Mouse (Mus musculus) limb, embryonic 14.5 days (tissue): ENCODE measurements around the gene Rabgap1l. TPM values are rescaled to one million over a fixed set of nuclear protein-coding genes. Genes with fewer than 3 reads are reported as not detected.
A peak's percentile ranks its signal among the peaks of the same experiment; 100 is the strongest.
"Not testable (repeated sequence)": the region's sequence is repeated elsewhere in the genome, so short reads cannot be mapped to it uniquely, and the experiment has no call there.

ENCODE experiments used
- ATAC-seq: fragments of 200-750 bp; cut with Nextera tagmentation; 2 replicates; pipeline ENCODE4 v1.8.0; 2017; ENCODE audit warnings: low read depth, moderate number of reproducible peaks, moderate TSS enrichment; ENCODE audit not compliant: low FRiP score
- DNase-seq: peaks from one replicate; pipeline ENCODE4 v3.0.0-alpha.2; 2015; ENCODE audit warnings: low spot score
- H3K27ac ChIP-seq: fragments of 300-500 bp; sonication (generic); replicated peaks from 2 replicates; pipeline ENCODE4 v1.5.1; 2014; ENCODE audit warnings: low read depth, mild to moderate bottlenecking, low read length, moderate library complexity, mixed read lengths
- H3K27me3 ChIP-seq: fragments of 300-500 bp; sonication (generic); 2 replicates; pipeline ENCODE4 v1.6.1; 2014; ENCODE audit warnings: low read length, mixed read lengths; ENCODE audit not compliant: control insufficient read depth, insufficient read depth
- H3K36me3 ChIP-seq: fragments of 300-500 bp; sonication (generic); 2 replicates; pipeline ENCODE4 v1.6.1; 2014; ENCODE audit warnings: mild to moderate bottlenecking, low read length, moderate library complexity, mixed read lengths; ENCODE audit not compliant: control insufficient read depth, insufficient read depth
- H3K4me1 ChIP-seq: fragments of 300-500 bp; sonication (generic); 2 replicates; pipeline ENCODE4 v1.6.1; 2014; ENCODE audit warnings: antibody characterized with exemption, low read length, mixed read lengths; ENCODE audit not compliant: control insufficient read depth, insufficient read depth
- H3K4me2 ChIP-seq: fragments of 300-500 bp; sonication (generic); replicated peaks from 2 replicates; pipeline ENCODE4 v1.6.1; 2014; ENCODE audit warnings: low read depth, mild to moderate bottlenecking, low read length, moderate library complexity; ENCODE audit not compliant: severe bottlenecking
- H3K4me3 ChIP-seq: fragments of 300-500 bp; sonication (generic); replicated peaks from 2 replicates; pipeline ENCODE4 v1.5.1; 2014; ENCODE audit warnings: low read length
- H3K9ac ChIP-seq: fragments of 300-500 bp; sonication (generic); 2 replicates; pipeline ENCODE4 v1.6.1; 2014; ENCODE audit warnings: mild to moderate bottlenecking, low read depth, low read length, moderate library complexity; ENCODE audit not compliant: severe bottlenecking
- H3K9me3 ChIP-seq: fragments of 300-500 bp; sonication (generic); 2 replicates; pipeline ENCODE4 v1.6.1; 2016; ENCODE audit warnings: low read length; ENCODE audit not compliant: control insufficient read depth
- POLR2A ChIP-seq: fragments of 200-500 bp; IDR thresholded peaks from 2 replicates; pipeline ENCODE4 v1.8.0; 2012; ENCODE audit warnings: inconsistent platforms, mild to moderate bottlenecking, moderate library complexity, borderline replicate concordance; ENCODE audit not compliant: insufficient read depth, insufficient read length; ENCODE audit errors: extremely low read depth
- WGBS: fragments of 180-500 bp; shearing (Covaris S2); extraction: QIAGEN DNeasy Blood & Tissue Kit; methylation state at CpG from one replicate; pipeline ENCODE4 v1.1.7; 2014; 5-methylcytosine and 5-hydroxymethylcytosine counted together
- polyA plus RNA-seq, 2 experiments: library from polyadenylated mRNA; depleted of rRNA in 1 of 2; stranded (reverse) in 1 of 2; unstranded in 1 of 2; fragments of >200 nt; fragmentation: Nextera tagmentation in 1 of 2; extraction: Ambion mirVana in 1 of 2; gene quantifications; 2 replicates each; pipeline versions ENCODE4 v1.2.1 to v1.2.3; 2012 to 2014

Rabgap1l gene
- polyA plus RNA-seq, 2 experiments = 13.3 to 19.3 TPM

DNA sequence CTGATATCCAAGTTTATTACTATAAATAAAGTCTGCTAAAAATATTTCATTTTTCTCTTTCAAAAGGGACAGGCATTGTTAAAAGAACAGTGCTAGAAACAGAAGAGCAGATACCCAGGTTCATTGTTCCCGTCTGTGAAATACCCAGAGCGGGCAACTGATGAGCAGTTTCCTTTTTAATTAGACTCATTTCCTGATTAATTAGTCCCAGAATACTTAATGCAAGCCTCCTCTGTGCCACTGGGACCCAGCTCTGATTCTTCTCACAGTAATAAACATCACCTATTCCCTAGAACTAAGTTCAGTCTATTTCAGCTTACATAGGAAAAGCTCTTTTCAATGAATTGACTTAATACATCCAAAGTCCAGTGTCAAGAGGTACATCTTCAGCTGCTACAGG, 186.6 kb downstream of the Rabgap1l start:
- H3K36me3 ChIP-seq = no peaks in the 10 kb centered on the region
- TF ChIP-seq POLR2A = no peak
- no peak for DNase-seq

DNA sequence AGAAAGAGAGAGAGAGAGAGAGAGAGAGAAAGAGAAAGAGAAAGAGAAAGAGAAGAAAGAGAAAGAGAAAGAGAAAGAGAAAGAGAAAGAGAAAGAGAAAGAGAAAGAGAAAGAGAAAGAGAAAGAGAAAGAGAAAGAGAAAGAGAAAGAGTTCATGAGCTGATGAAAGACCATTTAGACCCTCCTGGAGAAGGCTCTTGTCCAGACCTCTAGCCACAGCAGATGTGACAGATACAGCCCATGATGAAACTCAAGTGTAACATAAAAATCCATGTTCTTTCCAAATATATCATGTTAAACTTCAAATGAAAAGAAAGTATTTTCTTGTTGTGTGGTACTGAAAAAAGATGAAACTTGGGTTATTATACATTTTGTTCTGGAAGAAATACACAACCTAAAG, 189.7 kb downstream of the Rabgap1l start:
- H3K36me3 ChIP-seq, H3K4me2 ChIP-seq, H3K9me3 ChIP-seq, H3K27me3 ChIP-seq, H3K9ac ChIP-seq, H3K27ac ChIP-seq, H3K4me3 ChIP-seq, ATAC-seq, DNase-seq, H3K4me1 ChIP-seq: not testable (repeated sequence)

More for the DNA sequence above, 186.6 kb downstream of the Rabgap1l start:
- Histone ChIP-seq H3K4me3 (no peak overlapping the region), H3K27ac (no peak overlapping the region), H3K4me2 (no peak overlapping the region), H3K4me1 (0 out of 2 replicates have a peak, but pooled peaks cover 2% of the 10 kb centered on the region), H3K9me3 (no peaks in the 10 kb centered on the region), H3K27me3 (no peaks in the 10 kb centered on the region), H3K9ac (no peak overlapping the region)
- no peak for ATAC-seq
- WGBS = 58% methylated on average over 2 of the region's 2 CpGs

DNA sequence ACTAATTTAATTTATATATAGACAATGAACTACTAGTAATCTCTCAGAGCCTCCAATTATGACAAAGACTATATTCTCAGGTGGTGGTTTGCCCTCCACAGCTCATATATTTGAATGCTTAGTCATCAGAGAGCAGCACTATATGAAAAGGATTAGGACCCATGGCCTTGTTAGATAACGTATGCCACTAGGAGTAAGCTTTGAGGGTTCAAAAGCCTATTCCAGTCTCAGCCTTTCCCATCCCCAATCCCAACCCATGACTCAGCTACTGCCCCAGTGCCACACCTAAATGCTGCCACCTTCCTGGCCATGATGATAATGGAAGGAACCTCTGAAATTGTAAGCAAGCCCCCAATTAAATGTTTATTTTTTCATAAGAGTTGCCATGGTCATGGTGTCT, 195.6 kb downstream of the Rabgap1l start:
- Histone ChIP-seq H3K27me3 (no peaks in the 10 kb centered on the region), H3K9me3 (no peaks in the 10 kb centered on the region), H3K4me1 (no peaks in the 10 kb centered on the region), H3K27ac (no peak overlapping the region), H3K36me3 (no peaks in the 10 kb centered on the region), H3K4me2 (no peak overlapping the region), H3K9ac (no peak overlapping the region), H3K4me3 (no peak overlapping the region)
- no peak for TF ChIP-seq POLR2A
- DNase-seq = no peak
- 91% methylated on average over 1 of the region's 1 CpGs for WGBS
- no peak for ATAC-seq

DNA sequence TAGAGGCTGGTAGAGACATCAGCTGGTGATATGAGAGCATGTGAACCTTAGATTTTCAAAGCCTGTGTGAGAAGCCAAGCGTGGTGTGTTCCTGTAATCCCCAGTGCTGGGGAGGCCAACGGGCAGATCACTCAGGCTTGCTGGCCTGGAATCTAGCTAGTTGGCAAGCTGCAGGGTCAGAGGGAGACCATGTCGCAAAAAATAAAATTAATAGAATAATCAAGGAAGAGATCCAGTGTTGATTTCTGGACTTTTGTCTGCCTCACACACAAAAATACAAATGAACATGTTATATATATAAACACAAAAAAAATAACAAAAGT, 196.1 kb downstream of the Rabgap1l start:
- no peak overlapping the region for H3K4me2 ChIP-seq
- H3K9me3 ChIP-seq = no peaks in the 10 kb centered on the region
- no peak for TF ChIP-seq POLR2A
- ATAC-seq (no peak), DNase-seq (no peak)
- no peaks in the 10 kb centered on the region for H3K36me3 ChIP-seq
- no peaks in the 10 kb centered on the region for H3K4me1 ChIP-seq
- WGBS = 90% methylated on average over 3 of the region's 3 CpGs
- no peak overlapping the region for H3K27ac ChIP-seq
- no peaks in the 10 kb centered on the region for H3K27me3 ChIP-seq
- no peak overlapping the region for H3K4me3 ChIP-seq
- H3K9ac ChIP-seq = no peak overlapping the region

DNA sequence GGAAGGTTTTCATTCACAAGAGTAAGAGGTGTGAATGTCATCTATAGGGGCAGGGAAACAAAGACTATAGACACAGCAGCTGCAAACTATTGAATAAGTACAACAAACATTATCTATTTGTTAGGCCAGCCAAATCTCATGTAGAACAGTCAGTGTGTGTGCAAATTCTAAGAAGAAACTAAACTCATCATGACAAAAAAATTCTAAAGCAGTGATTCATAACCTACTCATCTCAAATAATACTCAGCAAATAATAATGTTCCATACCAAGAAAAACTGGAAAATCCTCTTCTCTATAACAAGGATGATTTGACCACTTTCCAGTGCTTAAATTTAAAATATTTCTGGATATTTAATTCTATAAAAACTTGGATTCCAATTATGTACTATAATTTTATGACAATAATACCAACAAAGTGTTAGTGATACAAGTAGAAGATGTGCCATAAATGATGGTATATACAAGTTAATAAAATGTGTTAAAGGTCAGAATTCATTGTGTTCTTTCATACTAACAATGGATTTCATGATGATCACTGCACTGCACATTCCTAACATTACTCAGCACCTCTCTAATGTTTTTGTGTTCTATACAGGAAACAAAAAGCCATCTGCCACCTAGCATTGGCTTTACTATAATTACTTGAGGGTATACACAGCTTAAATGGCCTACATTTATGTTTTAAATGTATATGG, 196.6 kb downstream of the Rabgap1l start:
- Histone ChIP-seq H3K27me3 (no peaks in the 10 kb centered on the region), H3K9me3 (no peaks in the 10 kb centered on the region), H3K36me3 (no peaks in the 10 kb centered on the region), H3K4me2 (no peak overlapping the region), H3K4me1 (no peaks in the 10 kb centered on the region), H3K27ac (no peak overlapping the region), H3K4me3 (no peak overlapping the region), H3K9ac (no peak overlapping the region)
- ATAC-seq (no peak), DNase-seq (no peak)
- no peak for TF ChIP-seq POLR2A

DNA sequence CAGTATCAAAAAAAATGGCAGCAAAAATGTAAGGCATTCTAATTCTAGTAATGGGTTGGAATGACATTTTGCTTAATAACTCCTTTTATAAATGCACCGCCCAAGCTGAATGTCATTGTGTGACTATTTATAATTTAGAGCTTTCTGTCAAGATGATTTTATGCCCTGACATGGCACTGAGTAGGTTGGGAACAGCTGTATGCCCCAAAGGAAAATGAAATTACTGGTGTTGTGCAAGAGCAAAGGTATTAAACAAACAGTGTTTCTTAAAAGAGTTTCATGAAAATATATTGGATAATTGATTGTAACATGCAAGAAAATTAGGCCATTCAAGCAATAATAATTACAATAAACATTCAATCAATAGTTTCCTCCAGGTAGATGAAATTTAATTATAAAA, 198.4 kb downstream of the Rabgap1l start:
- Histone ChIP-seq H3K27ac (no peak overlapping the region), H3K4me3 (no peak overlapping the region), H3K9ac (no peak overlapping the region), H3K9me3 (no peaks in the 10 kb centered on the region), H3K4me1 (no peaks in the 10 kb centered on the region), H3K36me3 (no peaks in the 10 kb centered on the region), H3K27me3 (no peaks in the 10 kb centered on the region), H3K4me2 (no peak overlapping the region)
- no peak for ATAC-seq
- no peak for TF ChIP-seq POLR2A
- DNase-seq = peak; percentile 16
- WGBS = 59% methylated on average over 1 of the region's 1 CpGs
